Mouse (Mus musculus) stomach, postnatal 0 days (tissue): Measurements from ENCODE around the gene Lmod3.

Experiments
- CTCF ChIP-seq: IDR thresholded peaks from 2 replicates; pipeline ENCODE4 v1.5.1; 2016; ENCODE audit warnings: antibody characterized with exemption, low read depth, mild to moderate bottlenecking, moderate library complexity
- EP300 ChIP-seq: optimal IDR thresholded peaks from 2 replicates; pipeline ENCODE3; 2016; ENCODE audit warnings: antibody characterized with exemption

GRCm38 (mm10) chr6:97223566-97223965 is 29.0 kb downstream of the Lmod3 start:
- TF ChIP-seq CTCF (no peak), EP300 (no peak)
